ENCODE assay signal across 27 mouse cellular contexts in the genomic region with DNA sequence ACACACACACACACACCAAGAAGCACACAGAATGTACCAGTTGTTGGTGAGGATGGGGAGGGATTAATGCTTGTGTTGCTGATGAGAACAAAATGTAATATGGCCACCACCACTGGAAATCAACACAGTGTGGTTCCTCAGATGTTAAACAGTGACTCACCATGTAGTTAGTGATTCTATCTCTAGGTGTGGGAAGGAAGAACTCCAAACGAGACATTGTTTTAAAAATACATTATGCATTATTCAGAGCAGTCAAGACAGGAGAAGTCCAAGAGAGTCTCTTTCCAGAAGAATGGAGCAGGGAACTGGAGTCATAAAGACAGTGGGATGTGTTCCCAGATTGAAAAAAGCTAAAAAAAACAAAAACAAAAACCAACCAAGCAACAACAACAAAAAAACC. TPM values are rescaled to one million over a fixed set of nuclear protein-coding genes. Genes with fewer than 3 reads are reported as not detected.
DNase-seq lines count a peak whose midpoint lies in the region; ATAC-seq and TF ChIP-seq lines count a peak whose summit lies in the region.
"Had no signal": no experiment of that assay in that cellular context is flagged by ENCODE, and none has a peak within 500 bp of the region (broad histone marks: within the 10 kb centered on the region; RNA-seq: fewer than 3 reads in every experiment).

No protein-coding gene starts in this region.

- no peak overlapping the region for H3K4me3 ChIP-seq in kidney, embryonic 15.5 days (replicated peaks)
- no peak overlapping the region for H3K4me3 ChIP-seq in kidney, embryonic 14.5 days (ENCODE audit: low read length)
- H3K4me3 ChIP-seq in lung, embryonic 15.5 days, result no peak overlapping the region
- H3K4me3 ChIP-seq in lung, adult 2 months (replicated peaks; ENCODE audit: extremely low read depth, low read depth, low read length), result no peak overlapping the region
- H3K4me3 ChIP-seq in midbrain, embryonic 14.5 days (replicated peaks; ENCODE audit: low read depth, low read length), result no peak overlapping the region
- H3K4me3 ChIP-seq: embryonic facial prominence, embryonic 10.5 days; embryonic facial prominence, embryonic 13.5 days; erythroblast, embryonic 14.5 days; forebrain, embryonic 12.5 days; forebrain, embryonic 15.5 days; gastrocnemius, adult 2 months; heart, embryonic 12.5 days; heart, embryonic 15.5 days had no signal

- DNase-seq in lung, adult 2 months, result no peak
- DNase-seq in brain, adult 2 months (ENCODE audit: low read depth, low spot score), result peak; percentile 37
- no peak for DNase-seq in midbrain, embryonic 14.5 days
- DNase-seq: adrenal gland, adult 2 months; cerebellum, adult 11-12 months; cerebellum, adult 8-10 months; cerebellum, postnatal 36 days; gastrocnemius, adult 2 months; gastrocnemius, postnatal 14 days; heart, adult 18-20 months had no signal

- H3K9ac ChIP-seq in kidney, embryonic 15.5 days, result no peak overlapping the region
- H3K9ac ChIP-seq in kidney, embryonic 14.5 days (ENCODE audit: low read depth, low read length), result no peak overlapping the region
- no peak overlapping the region for H3K9ac ChIP-seq in lung, embryonic 15.5 days
- no peak overlapping the region for H3K9ac ChIP-seq in midbrain, embryonic 14.5 days (replicated peaks; ENCODE audit: low read length)
- H3K9ac ChIP-seq: embryonic facial prominence, embryonic 13.5 days; forebrain, embryonic 12.5 days; forebrain, embryonic 15.5 days; heart, embryonic 12.5 days; heart, embryonic 15.5 days; hindbrain, embryonic 14.5 days had no signal

- no peak overlapping the region for H3K4me2 ChIP-seq in kidney, embryonic 15.5 days
- no peak overlapping the region for H3K4me2 ChIP-seq in kidney, embryonic 14.5 days (replicated peaks; ENCODE audit: low read depth, low read length)
- no peak overlapping the region for H3K4me2 ChIP-seq in lung, embryonic 15.5 days
- no peak overlapping the region for H3K4me2 ChIP-seq in midbrain, embryonic 14.5 days (ENCODE audit: low read length)
- H3K4me2 ChIP-seq: embryonic facial prominence, embryonic 13.5 days; forebrain, embryonic 12.5 days; forebrain, embryonic 15.5 days; heart, embryonic 12.5 days; heart, embryonic 15.5 days; hindbrain, embryonic 14.5 days had no signal

- no peaks in the 10 kb centered on the region for H3K27me3 ChIP-seq in kidney, embryonic 15.5 days
- no peaks in the 10 kb centered on the region for H3K27me3 ChIP-seq in kidney, embryonic 14.5 days (ENCODE audit: control insufficient read depth, insufficient read depth, low read length)
- H3K27me3 ChIP-seq in lung, embryonic 15.5 days, result no peaks in the 10 kb centered on the region
- no peaks in the 10 kb centered on the region for H3K27me3 ChIP-seq in midbrain, embryonic 14.5 days (ENCODE audit: control insufficient read depth, insufficient read depth, low read length)
- H3K27me3 ChIP-seq: embryonic facial prominence, embryonic 13.5 days; forebrain, embryonic 12.5 days; forebrain, embryonic 15.5 days; heart, embryonic 12.5 days; heart, embryonic 15.5 days had no signal

- 0 out of 2 replicates have a peak overlapping the region, but pooled peaks have one; percentile 28 for H3K27ac ChIP-seq in kidney, embryonic 15.5 days
- H3K27ac ChIP-seq in kidney, embryonic 14.5 days (ENCODE audit: low read depth, low read length), result no peak overlapping the region
- H3K27ac ChIP-seq in lung, embryonic 15.5 days, result peak overlapping the region; percentile 28
- no peak overlapping the region for H3K27ac ChIP-seq in midbrain, embryonic 14.5 days (replicated peaks; ENCODE audit: low read depth, low read length)
- H3K27ac ChIP-seq: embryonic facial prominence, embryonic 10.5 days; embryonic facial prominence, embryonic 13.5 days; forebrain, embryonic 12.5 days; forebrain, embryonic 15.5 days; gastrocnemius, adult 2 months; heart, embryonic 15.5 days; hindbrain, embryonic 14.5 days; hindbrain, postnatal 0 days had no signal

- H3K9me3 ChIP-seq in kidney, embryonic 15.5 days (replicated peaks), result no peaks in the 10 kb centered on the region
- H3K9me3 ChIP-seq in kidney, embryonic 14.5 days (ENCODE audit: control insufficient read depth, low read length), result no peaks in the 10 kb centered on the region
- H3K9me3 ChIP-seq in lung, embryonic 15.5 days, result no peaks in the 10 kb centered on the region
- H3K9me3 ChIP-seq in midbrain, embryonic 14.5 days (ENCODE audit: control insufficient read depth, low read length), result no peaks in the 10 kb centered on the region
- H3K9me3 ChIP-seq: embryonic facial prominence, embryonic 10.5 days; embryonic facial prominence, embryonic 13.5 days; forebrain, embryonic 12.5 days; forebrain, embryonic 15.5 days; heart, embryonic 15.5 days had no signal

- peaks cover 10% of the 10 kb centered on the region for H3K4me1 ChIP-seq in kidney, embryonic 15.5 days
- H3K4me1 ChIP-seq in kidney, embryonic 14.5 days (ENCODE audit: control insufficient read depth, insufficient read depth, low read length), result no peaks in the 10 kb centered on the region
- peaks cover 6% of the 10 kb centered on the region; the same call in 1 of the 2 replicates for H3K4me1 ChIP-seq in lung, embryonic 15.5 days
- H3K4me1 ChIP-seq in lung, adult 2 months (ENCODE audit: control insufficient read depth, insufficient read depth, low read length), result no peaks in the 10 kb centered on the region; the same call in 1 of the 2 replicates
- H3K4me1 ChIP-seq in midbrain, embryonic 14.5 days (ENCODE audit: control insufficient read depth, insufficient read depth, low read length), result no peaks in the 10 kb centered on the region
- H3K4me1 ChIP-seq: embryonic facial prominence, embryonic 13.5 days; forebrain, embryonic 12.5 days; forebrain, embryonic 15.5 days; heart, embryonic 12.5 days; heart, embryonic 15.5 days had no signal

- no peak for TF ChIP-seq CTCF in lung, adult 2 months (IDR thresholded peaks at IDR 0.05; ENCODE audit: insufficient read depth, low read length)

- H3K36me3 ChIP-seq in kidney, embryonic 15.5 days, result no peaks in the 10 kb centered on the region
- H3K36me3 ChIP-seq in kidney, embryonic 14.5 days (ENCODE audit: control insufficient read depth, insufficient read depth, low read length), result no peaks in the 10 kb centered on the region
- H3K36me3 ChIP-seq in lung, embryonic 15.5 days, result no peaks in the 10 kb centered on the region
- no peaks in the 10 kb centered on the region for H3K36me3 ChIP-seq in midbrain, embryonic 14.5 days (ENCODE audit: control insufficient read depth, insufficient read depth, low read length)
- H3K36me3 ChIP-seq: embryonic facial prominence, embryonic 10.5 days; embryonic facial prominence, embryonic 13.5 days; forebrain, embryonic 12.5 days; forebrain, embryonic 15.5 days; heart, embryonic 12.5 days; heart, embryonic 15.5 days had no signal

- TF ChIP-seq POLR2A in lung, adult 2 months (IDR thresholded peaks at IDR 0.05; ENCODE audit: borderline replicate concordance, extremely low read depth, low read depth, low read length), result no peak

- ATAC-seq in kidney, embryonic 15.5 days (replicated peaks; ENCODE audit: low FRiP score), result no peak
- no peak for ATAC-seq in kidney, embryonic 14.5 days (ENCODE audit: low FRiP score, low TSS enrichment)
- no peak for ATAC-seq in lung, embryonic 15.5 days (ENCODE audit: borderline replicate concordance, extremely low read depth, low FRiP score, low TSS enrichment)
- no peak for ATAC-seq in midbrain, embryonic 14.5 days (ENCODE audit: low FRiP score, low TSS enrichment)
- ATAC-seq: CD4-positive, CD25-positive, alpha-beta regulatory T cell, adult 4 months; forebrain, embryonic 15.5 days; hindbrain, postnatal 0 days had no signal

- WGBS in kidney, embryonic 15.5 days, result 49% methylated on average over 1 of the region's 1 CpGs
- WGBS in kidney, embryonic 14.5 days, result 51% methylated on average over 1 of the region's 1 CpGs
- 56% methylated on average over 1 of the region's 1 CpGs for WGBS in lung, embryonic 15.5 days
- 49% methylated on average over 1 of the region's 1 CpGs for WGBS in lung, adult 2 months
- 85% methylated on average over 1 of the region's 1 CpGs for WGBS in midbrain, embryonic 14.5 days

RNA-seq across cellular contexts. Expression of a gene that starts 30.9 kb away (rescaled TPM):
- polyA plus RNA-seq in kidney, embryonic 15.5 days (2015; fragmentation: Nextera tagmentation; extraction: Ambion mirVana), result 0.05 TPM in 1 of 2 replicates, not detected in the other
- 0.14 TPM in 1 of 2 replicates, not detected in the other for polyA plus RNA-seq in kidney, embryonic 14.5 days (2014; fragmentation: Nextera tagmentation; extraction: Ambion mirVana)
- polyA plus RNA-seq in lung, embryonic 15.5 days (2015; fragmentation: Nextera tagmentation; extraction: Ambion mirVana), result 0.40 and 0.60 TPM in 2 replicates
- polyA plus RNA-seq in lung, adult 2 months (2012; rRNA removed), result 0.08 and 0.16 TPM in 2 replicates
- polyA plus RNA-seq in midbrain, embryonic 14.5 days (2014; fragmentation: Nextera tagmentation; extraction: Ambion mirVana), result not detected in 2 replicates
- polyA plus RNA-seq: adrenal gland, adult 2 months; brain, embryonic 14.5 days; C2C12; CD4-positive, CD25-positive, alpha-beta regulatory T cell, adult 4 months; cortical plate, adult 2 months; embryonic facial prominence, embryonic 10.5 days; erythroblast, embryonic 14.5 days; forebrain, embryonic 12.5 days; forebrain, embryonic 15.5 days; heart, embryonic 12.5 days; hindbrain, embryonic 11.5 days; hindbrain, embryonic 14.5 days; hindbrain, postnatal 0 days had no signal

RNA-seq across cellular contexts. Expression of a gene that starts 44.0 kb away (rescaled TPM):
- polyA plus RNA-seq in kidney, embryonic 15.5 days (2015; fragmentation: Nextera tagmentation; extraction: Ambion mirVana), result 41.3 and 44.1 TPM in 2 replicates
- 48.0 and 55.2 TPM in 2 replicates for polyA plus RNA-seq in kidney, embryonic 14.5 days (2014; fragmentation: Nextera tagmentation; extraction: Ambion mirVana)
- 57.8 and 58.9 TPM in 2 replicates for polyA plus RNA-seq in lung, embryonic 15.5 days (2015; fragmentation: Nextera tagmentation; extraction: Ambion mirVana)
- 45.4 and 53.0 TPM in 2 replicates for polyA plus RNA-seq in lung, adult 2 months (2012; rRNA removed)
- 83.8 and 91.0 TPM in 2 replicates for polyA plus RNA-seq in midbrain, embryonic 14.5 days (2014; fragmentation: Nextera tagmentation; extraction: Ambion mirVana)

Comparison
In these comparisons a context has a peak if more than half of its experiments do, and no peak if none do; other contexts are left out.
1. H3K27ac ChIP-seq: peak in kidney, embryonic 15.5 days (single experiment) and lung, embryonic 15.5 days (single experiment); none in kidney, embryonic 14.5 days (single experiment) and midbrain, embryonic 14.5 days (single experiment).